Mouse (Mus musculus): ENCODE measurements around the gene Arl16.
"Not testable (repeated sequence)": the region's sequence is repeated elsewhere in the genome, so short reads cannot be mapped to it uniquely, and the experiment has no call there.

Gene Arl16

GRCm38 (mm10) chr11:120467051-120467735 is at the start of gene Arl16:
Arl16 (minus strand) TSS chr11:120467607.
- DNase-seq (ENCODE audit: low spot score) = peak; percentile 98

- DNase-seq (ENCODE audit: low spot score) = no peak
Observed at GRCm38 (mm10) chr11:120517147-120517546, 49.7 kb upstream of the Arl16 start.

- DNase-seq (ENCODE audit: low spot score) = peak; percentile 78
Observed at GRCm38 (mm10) chr11:120515611-120516010, 48.2 kb upstream of the Arl16 start.

- DNase-seq (ENCODE audit: low spot score) = not testable (repeated sequence)
Observed at GRCm38 (mm10) chr11:120514262-120514661, 46.9 kb upstream of the Arl16 start.

GRCm38 (mm10) chr11:120512790-120513453 is 45.5 kb upstream of the Arl16 start:
- DNase-seq (ENCODE audit: low spot score) = peak; percentile 98

GRCm38 (mm10) chr11:120510375-120511030 is 43.1 kb upstream of the Arl16 start:
- no peak for DNase-seq (ENCODE audit: low spot score)

GRCm38 (mm10) chr11:120509940-120510339 is 42.5 kb upstream of the Arl16 start:
- no peak for DNase-seq (ENCODE audit: low spot score)

GRCm38 (mm10) chr11:120508290-120508870 is 41.0 kb upstream of the Arl16 start:
- DNase-seq (ENCODE audit: low spot score) = no peak

- DNase-seq (ENCODE audit: low spot score) = no peak
Observed at GRCm38 (mm10) chr11:120507611-120508289, 40.3 kb upstream of the Arl16 start.

GRCm38 (mm10) chr11:120506899-120507298 is 39.5 kb upstream of the Arl16 start:
- DNase-seq (ENCODE audit: low spot score) = peak; percentile 37

GRCm38 (mm10) chr11:120505661-120506060 is 38.3 kb upstream of the Arl16 start:
- no peak for DNase-seq (ENCODE audit: low spot score)

- DNase-seq (ENCODE audit: low spot score) = peak; percentile 56
Observed at GRCm38 (mm10) chr11:120501701-120502100, 34.3 kb upstream of the Arl16 start.

GRCm38 (mm10) chr11:120501018-120501417 is 33.6 kb upstream of the Arl16 start:
- peak; percentile 70 for DNase-seq (ENCODE audit: low spot score)

GRCm38 (mm10) chr11:120500357-120500756 is 33.0 kb upstream of the Arl16 start:
- peak; percentile 83 for DNase-seq (ENCODE audit: low spot score)

GRCm38 (mm10) chr11:120499894-120500293 is 32.5 kb upstream of the Arl16 start:
- no peak for DNase-seq (ENCODE audit: low spot score)

GRCm38 (mm10) chr11:120498891-120499290 is 31.5 kb upstream of the Arl16 start:
- DNase-seq (ENCODE audit: low spot score) = peak; percentile 28

- DNase-seq (ENCODE audit: low spot score) = peak; percentile 84
Observed at GRCm38 (mm10) chr11:120498226-120498625, 30.8 kb upstream of the Arl16 start.

GRCm38 (mm10) chr11:120497436-120497835 is 30.0 kb upstream of the Arl16 start:
- DNase-seq (ENCODE audit: low spot score) = peak; percentile 84

- no peak for DNase-seq (ENCODE audit: low spot score)
Observed at GRCm38 (mm10) chr11:120493911-120494310, 26.5 kb upstream of the Arl16 start.

GRCm38 (mm10) chr11:120493351-120493750 is 25.9 kb upstream of the Arl16 start:
- DNase-seq (ENCODE audit: low spot score) = no peak

- DNase-seq (ENCODE audit: low spot score) = no peak
Observed at GRCm38 (mm10) chr11:120492878-120493203, 25.4 kb upstream of the Arl16 start.
